Mouse (Mus musculus): ENCODE measurements around the gene Enpp1.
"Not testable (repeated sequence)": the region's sequence is repeated elsewhere in the genome, so short reads cannot be mapped to it uniquely, and the experiment has no call there.

Enpp1 gene

DNA sequence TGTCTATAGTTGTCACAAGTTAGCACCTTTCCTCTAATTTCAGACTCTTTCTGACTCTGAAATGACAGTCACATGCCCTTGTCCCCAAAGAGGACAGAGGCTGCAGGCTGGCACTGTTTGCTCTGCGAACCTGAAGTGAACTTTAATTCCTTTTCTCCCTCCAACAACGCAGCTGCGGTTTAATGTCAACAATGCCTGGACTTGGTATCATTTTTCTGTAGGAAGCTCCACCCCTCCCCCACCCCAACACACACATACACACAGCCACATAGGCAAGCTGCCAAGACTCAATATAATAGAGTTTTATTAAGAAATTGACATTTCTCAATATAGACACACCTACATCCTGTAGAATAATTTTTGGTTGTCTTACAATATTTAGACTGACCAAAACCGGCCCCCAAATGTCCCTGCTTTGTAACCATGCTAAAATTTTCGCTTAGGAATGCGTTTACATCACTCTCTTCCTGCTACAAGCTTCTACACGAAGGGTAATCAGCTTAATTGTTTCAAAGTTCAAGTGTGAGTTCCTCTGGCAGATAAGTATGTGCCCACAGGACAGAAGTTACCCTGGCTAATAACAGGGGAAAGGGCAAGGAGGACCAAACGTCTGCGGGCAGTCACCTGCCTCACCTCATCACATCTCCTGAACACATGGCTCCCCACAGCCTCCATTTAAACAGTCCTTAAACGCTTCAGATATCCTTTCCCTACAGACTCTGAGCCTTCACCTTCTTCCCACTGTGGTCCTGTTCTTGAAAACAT, 73.5 kb downstream of the Enpp1 start:
- DNase-seq (ENCODE audit: low spot score in 2 of 2) = no peak

DNA sequence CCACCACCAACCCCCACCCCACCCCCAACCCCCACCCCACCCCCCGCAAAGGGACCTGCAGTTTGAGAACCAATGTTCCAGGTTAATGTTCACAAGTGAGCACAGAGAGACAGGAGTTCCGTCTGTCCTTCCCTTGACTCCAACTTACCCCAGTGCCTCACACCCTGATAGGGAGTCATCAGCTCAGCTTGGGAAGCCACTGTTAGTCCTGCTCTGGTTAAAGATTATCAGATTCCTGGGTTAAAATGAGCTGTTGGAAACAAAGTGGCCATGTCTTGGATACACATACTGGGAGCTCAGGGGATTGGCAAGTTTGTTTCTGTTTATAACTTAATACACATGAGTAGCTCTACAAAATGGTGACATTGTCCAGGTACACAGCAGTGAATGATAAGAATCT, 75.0 kb downstream of the Enpp1 start:
- DNase-seq (ENCODE audit: low spot score in 2 of 2) = no peak

DNA sequence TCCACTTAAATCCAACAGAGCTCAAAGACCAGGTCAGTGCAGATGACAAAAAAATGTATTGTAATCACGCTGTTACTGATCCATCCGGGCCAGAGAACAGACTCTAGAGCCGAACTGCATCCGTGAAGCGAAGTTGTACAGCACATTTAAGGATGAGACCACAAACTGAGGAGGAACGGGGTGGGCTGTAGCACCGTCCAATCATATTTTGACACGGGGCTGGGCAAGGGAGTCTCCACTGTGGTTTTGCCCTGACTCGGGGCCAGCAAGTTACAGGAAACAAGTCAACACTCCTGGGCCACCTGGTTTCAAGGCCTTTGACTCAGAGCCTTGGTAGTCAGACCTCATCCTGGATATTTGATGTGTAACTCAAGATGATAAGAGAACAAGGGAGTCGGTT, 76.1 kb downstream of the Enpp1 start:
- DNase-seq (ENCODE audit: low spot score in 2 of 2) = peak in 1 of 2 experiments; percentile 15

GRCm38 (mm10) chr10:24635331-24635815, 76.6 kb downstream of the Enpp1 start:
- DNase-seq (ENCODE audit: low spot score in 2 of 2) = no peak

- DNase-seq (ENCODE audit: low spot score in 2 of 2) = no peak
Measured at GRCm38 (mm10) chr10:24634288-24634687, 77.7 kb downstream of the Enpp1 start.

GRCm38 (mm10) chr10:24631122-24631521, 80.8 kb downstream of the Enpp1 start:
- no peak for DNase-seq (ENCODE audit: low spot score in 2 of 2)

DNA sequence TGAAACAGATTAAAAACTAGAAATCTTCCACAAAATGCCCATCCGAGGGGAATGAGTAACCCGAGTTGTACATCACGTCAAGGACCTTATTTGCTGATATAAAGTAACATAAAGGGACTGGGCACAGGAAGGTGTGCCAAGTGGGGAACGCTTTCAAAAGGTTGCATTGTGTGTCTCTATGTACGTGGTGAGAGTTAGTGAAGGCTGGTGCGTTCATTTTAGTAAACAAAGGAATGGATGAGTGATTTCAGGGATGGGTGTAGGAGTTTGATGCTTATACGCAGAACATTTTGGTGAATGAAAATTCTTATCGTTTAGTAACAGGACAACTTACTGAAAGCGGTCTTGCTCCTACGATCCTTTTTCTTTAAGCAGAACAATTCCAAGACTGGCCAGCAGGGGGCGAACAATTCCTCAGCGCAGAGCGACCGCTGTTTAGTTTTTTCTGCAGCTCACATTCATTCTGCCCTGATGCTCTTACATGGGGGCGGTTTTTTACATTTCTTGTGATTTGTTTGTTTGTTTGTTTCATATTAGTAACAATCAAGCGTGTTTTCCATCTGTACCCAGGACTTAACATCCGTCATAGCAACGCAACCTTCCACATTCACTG, 81.4 kb downstream of the Enpp1 start:
- DNase-seq (ENCODE audit: low spot score in 2 of 2) = peak; percentile 57 to 88

GRCm38 (mm10) chr10:24629086-24629720, 82.8 kb downstream of the Enpp1 start:
- no peak for DNase-seq (ENCODE audit: low spot score in 2 of 2)

DNA sequence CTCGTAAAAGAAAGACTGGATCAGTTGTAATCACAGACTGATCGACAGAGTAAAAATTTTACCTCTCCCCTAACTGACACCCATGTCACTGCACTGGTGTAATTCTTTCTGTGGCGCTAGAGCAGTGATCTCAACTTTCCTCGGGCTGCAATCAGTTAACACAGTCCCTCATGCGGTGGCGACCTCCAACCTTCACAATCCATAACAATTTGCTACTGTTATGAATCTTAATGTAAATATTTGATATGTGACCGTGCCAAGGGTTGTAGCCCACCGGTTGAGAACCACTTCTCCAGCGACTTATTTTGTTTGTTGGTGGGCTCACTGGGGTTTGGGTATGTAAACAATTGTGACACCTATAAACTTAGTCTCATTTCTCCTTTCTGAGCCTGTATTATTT, 83.5 kb downstream of the Enpp1 start:
- DNase-seq (ENCODE audit: low spot score in 2 of 2) = no peak

- no peak for DNase-seq (ENCODE audit: low spot score in 2 of 2)
Measured at GRCm38 (mm10) chr10:24627262-24627661, 84.7 kb downstream of the Enpp1 start.

DNA sequence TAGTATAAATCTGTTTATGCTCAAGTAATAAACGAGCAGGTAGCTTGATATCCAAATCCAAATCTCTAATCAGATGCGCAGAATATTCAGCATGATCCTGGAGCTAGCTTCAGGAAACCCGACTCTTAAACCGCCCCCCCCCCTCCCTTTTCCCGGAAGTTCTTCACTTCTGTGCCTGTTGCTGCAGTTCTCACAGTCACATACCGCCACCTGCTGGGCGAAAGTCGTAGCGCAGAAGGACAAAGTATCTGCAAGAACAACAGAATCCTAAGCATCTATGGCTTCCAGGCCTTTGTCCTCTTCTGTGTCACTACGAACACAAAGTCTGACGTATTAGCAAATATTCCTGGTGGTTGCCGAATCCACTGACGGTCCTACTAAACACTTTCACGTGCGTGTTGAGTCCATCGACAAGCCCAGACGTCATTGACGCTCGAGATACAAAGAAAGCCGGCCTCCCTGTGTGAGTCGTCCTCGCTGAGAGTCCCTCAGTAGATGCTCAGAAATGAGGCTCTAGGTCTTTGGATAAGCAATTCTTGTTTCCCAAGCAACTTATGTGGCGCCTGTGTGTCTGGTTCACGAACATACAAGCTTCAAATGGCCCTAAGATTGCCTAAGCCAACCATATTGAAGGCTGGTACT, 86.8 kb downstream of the Enpp1 start:
- peak; percentile 76 to 89 for DNase-seq (ENCODE audit: low spot score in 2 of 2)

DNA sequence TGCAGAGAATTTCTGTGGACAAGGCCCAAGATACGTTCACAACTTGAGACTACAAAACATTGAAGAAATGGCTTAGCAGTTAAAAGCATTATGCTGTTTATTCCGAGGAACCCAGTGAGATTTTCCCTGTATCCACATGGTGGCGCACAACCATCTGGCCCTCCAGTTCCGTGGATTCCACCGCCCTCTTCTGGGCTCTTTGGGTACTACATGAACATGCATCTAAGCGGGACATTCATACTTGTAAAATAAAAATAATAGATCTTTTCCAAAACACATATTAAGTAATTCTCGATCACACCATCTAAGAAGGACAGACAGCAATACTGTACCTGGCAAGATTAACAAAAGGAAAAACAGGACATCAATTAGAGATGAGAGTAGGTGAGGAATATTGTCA, 89.4 kb downstream of the Enpp1 start:
- peak; percentile 79 to 92 for DNase-seq (ENCODE audit: low spot score in 2 of 2)

GRCm38 (mm10) chr10:24621572-24621971, 90.4 kb downstream of the Enpp1 start:
- peak; percentile 42 to 81 for DNase-seq (ENCODE audit: low spot score in 2 of 2)

- not testable (repeated sequence) for DNase-seq (ENCODE audit: low spot score in 2 of 2)
Measured at GRCm38 (mm10) chr10:24616572-24616971, 95.4 kb downstream of the Enpp1 start.

DNA sequence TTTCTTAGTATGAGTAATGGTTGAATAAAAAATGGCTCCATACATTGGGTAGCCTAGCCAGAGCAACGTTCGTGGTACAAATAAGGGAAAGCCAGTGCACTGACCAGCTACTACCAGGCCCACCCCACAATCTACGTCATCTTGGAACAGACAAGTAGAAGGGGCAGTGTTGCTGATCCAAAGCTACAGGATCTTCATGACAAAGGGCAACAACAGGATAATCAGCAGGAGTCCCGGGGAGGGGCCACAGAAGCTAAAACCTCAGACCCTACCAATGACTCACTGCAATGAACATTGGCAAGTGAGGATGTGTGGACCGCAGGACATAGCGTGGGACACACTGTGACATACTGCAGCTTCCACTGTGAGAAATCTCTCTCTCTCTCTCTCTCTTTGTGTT, 96.2 kb downstream of the Enpp1 start:
- DNase-seq (ENCODE audit: low spot score in 2 of 2) = no peak

- DNase-seq (ENCODE audit: low spot score in 2 of 2) = no peak
Measured at GRCm38 (mm10) chr10:24614726-24615125, 97.2 kb downstream of the Enpp1 start.

- DNase-seq (ENCODE audit: low spot score in 2 of 2) = no peak
Measured at GRCm38 (mm10) chr10:24609766-24610165, 102.2 kb downstream of the Enpp1 start.

- no peak for DNase-seq (ENCODE audit: low spot score in 2 of 2)
Measured at GRCm38 (mm10) chr10:24609146-24609545, 102.8 kb downstream of the Enpp1 start.

- no peak for DNase-seq (ENCODE audit: low spot score in 2 of 2)
Measured at GRCm38 (mm10) chr10:24603727-24604126, 108.2 kb downstream of the Enpp1 start.

- DNase-seq (ENCODE audit: low spot score in 2 of 2) = no peak
Measured at GRCm38 (mm10) chr10:24603035-24603434, 108.9 kb downstream of the Enpp1 start.

DNA sequence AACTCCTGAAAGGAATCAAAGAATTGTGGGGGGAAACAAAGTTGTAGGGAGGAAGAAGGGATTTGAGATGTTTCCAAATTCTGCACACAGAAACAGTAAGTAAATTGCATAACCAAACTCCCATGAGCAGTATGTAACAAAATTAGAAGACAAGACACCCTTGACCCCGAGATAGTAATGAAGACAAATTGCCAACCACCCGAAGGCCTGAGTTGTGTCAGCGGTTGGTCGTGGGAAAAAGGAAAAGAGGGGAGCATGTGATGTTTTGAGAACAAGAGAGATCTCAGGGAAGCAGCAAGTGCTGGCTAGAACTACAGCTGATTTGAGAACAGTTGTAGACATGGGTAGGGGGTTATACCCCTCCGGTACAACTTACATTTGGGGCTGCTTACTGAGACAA, 112.2 kb downstream of the Enpp1 start:
- DNase-seq (ENCODE audit: low spot score in 2 of 2) = no peak

GRCm38 (mm10) chr10:24598693-24599092, 113.3 kb downstream of the Enpp1 start:
- DNase-seq (ENCODE audit: low spot score in 2 of 2) = no peak

Data from spleen, postnatal 4 days (tissue).